Mouse (Mus musculus): ENCODE measurements around the gene Gm42791. TPM values are rescaled to one million over a fixed set of nuclear protein-coding genes. Genes with fewer than 3 reads are reported as not detected.

The Gm42791 gene
- polyA plus RNA-seq, 1 experiment from 2014 or later, result 3.6 TPM

DNA sequence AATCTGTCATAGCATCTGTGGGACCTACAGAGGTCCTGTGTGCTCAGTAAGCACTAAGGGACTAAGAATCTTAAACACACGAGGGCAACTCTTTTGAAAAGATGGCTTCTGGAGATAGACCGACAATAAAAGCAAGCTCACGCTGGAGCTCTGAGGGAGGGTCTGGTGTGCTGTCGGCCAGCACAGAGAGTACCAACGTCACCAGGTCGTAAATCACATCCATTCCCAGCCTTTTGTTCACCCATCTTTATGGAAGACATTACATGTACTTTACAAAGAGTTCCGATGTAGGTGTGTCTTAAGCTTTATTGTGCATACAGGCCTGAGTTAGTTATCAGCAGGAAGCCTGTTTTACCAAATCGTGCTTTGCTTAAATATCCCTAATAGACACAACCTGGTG lies 50.9 kb downstream of the Gm42791 start:
- Histone ChIP-seq H3K27me3 (replicated peaks) (no peaks in the 10 kb centered on the region), H3K4me1 (peaks cover 12% of the 10 kb centered on the region), H3K9ac (no peak overlapping the region), H3K4me3 (no peak overlapping the region), H3K36me3 (no peaks in the 10 kb centered on the region), H3K4me2 (replicated peaks) (peak overlapping the region; percentile 27), H3K9me3 (peaks cover 4% of the 10 kb centered on the region; the same call in 1 of the 2 replicates), H3K27ac (0 out of 2 replicates have a peak overlapping the region, but pooled peaks have one; percentile 15)
- ATAC-seq (ENCODE audit: low FRiP score, low read depth), result peak; percentile 81
- 14% methylated on average over 8 of the region's 8 CpGs for WGBS

DNA sequence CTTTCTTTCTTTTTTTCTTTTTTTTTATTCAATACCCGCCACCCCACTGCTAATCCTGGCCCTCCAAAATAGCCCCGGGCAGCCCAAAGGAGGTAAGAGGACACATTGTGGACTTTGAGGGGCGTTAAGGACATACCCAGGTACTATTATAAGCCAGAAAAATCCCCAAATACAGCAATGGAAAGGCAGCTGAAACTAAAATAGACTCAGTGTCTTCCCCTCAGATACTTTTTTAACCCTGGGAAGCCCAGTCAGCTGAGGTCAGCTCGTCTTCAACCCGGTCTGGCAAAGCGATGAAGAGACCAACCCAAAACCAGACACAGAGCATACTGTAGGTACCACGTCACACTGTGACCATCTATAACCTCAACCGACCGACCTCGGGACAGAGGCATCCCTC lies 51.5 kb downstream of the Gm42791 start:
- Histone ChIP-seq H3K36me3 (no peaks in the 10 kb centered on the region), H3K4me1 (peaks cover 12% of the 10 kb centered on the region), H3K27ac (no peak overlapping the region), H3K4me2 (replicated peaks) (peak overlapping the region; percentile 27), H3K9ac (no peak overlapping the region), H3K9me3 (peaks cover 4% of the 10 kb centered on the region; the same call in 1 of the 2 replicates), H3K27me3 (replicated peaks) (no peaks in the 10 kb centered on the region), H3K4me3 (no peak overlapping the region)
- WGBS, result 56% methylated on average over 10 of the region's 10 CpGs
- no peak for ATAC-seq (ENCODE audit: low FRiP score, low read depth)

DNA sequence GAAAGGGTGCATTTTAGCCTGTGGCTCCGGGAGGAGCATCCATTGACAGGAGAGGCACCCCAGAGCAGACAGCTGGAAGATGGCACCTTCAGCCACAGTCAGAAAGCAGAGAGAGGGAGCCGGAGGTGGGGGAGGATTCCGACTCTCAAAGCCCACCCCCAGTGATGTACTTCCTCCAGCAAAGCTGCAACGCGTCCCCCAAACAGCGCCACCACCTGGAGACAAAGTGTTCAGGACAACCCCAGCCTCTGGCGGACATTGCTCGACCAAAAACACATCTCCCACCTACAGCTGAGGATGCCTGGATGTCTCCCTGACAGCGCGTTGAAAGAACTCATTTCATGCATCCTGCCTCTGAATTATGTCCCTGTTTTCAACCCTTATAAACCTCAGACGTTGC lies 52.0 kb downstream of the Gm42791 start:
- H3K4me2 ChIP-seq (replicated peaks), result peak overlapping the region; percentile 27
- H3K4me1 ChIP-seq, result peaks cover 12% of the 10 kb centered on the region
- H3K9ac ChIP-seq, result no peak overlapping the region
- no peak overlapping the region for H3K4me3 ChIP-seq
- H3K27me3 ChIP-seq (replicated peaks), result no peaks in the 10 kb centered on the region
- peak; percentile 17; the same call in 1 of the 2 replicates for ATAC-seq (ENCODE audit: low FRiP score, low read depth)
- no peaks in the 10 kb centered on the region for H3K36me3 ChIP-seq
- peaks cover 4% of the 10 kb centered on the region; the same call in 1 of the 2 replicates for H3K9me3 ChIP-seq
- H3K27ac ChIP-seq, result no peak overlapping the region
- 60% methylated on average over 11 of the region's 11 CpGs for WGBS

DNA sequence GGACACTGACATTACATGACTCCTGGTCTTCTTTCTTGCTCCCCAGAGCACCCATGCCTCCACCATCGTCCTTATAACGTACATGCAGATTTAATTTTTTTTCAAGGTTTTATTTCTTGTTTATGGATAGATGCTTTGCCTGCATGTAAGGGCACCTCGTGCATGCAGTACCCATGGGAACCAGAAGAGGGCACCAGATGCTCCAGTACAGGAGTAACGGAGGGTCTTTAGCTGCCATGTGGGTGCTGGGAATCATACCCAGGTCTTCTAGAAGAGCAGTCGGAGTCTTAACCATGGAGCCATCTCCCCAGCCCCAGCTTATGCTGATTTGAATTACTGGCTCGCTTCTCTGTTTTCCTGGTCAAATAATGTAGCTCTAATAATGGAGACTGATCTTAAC lies 52.6 kb downstream of the Gm42791 start:
- no peak for ATAC-seq (ENCODE audit: low FRiP score, low read depth)
- H3K9ac ChIP-seq, result no peak overlapping the region

DNA sequence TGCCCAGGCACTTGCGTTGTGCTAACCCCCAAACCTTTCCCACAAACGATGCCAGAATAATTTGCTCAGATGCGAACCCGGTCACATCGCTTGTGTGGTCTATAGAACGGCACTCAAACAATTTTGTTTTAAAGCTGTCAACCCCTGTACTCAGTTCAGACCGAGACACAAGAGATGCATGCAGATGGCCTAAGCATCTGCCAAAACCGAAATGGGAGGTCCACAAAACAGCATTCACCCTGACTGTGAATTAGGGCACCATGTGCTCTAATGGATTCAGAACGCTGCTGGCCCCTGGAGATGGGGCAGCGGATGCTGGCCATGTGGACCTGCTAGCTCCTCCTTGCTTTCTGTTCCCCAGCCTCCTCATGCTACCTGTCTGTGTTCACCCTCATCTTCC lies 53.1 kb downstream of the Gm42791 start:
- H3K36me3 ChIP-seq, result no peaks in the 10 kb centered on the region
- no peak for ATAC-seq (ENCODE audit: low FRiP score, low read depth)
- WGBS, result 73% methylated on average over 10 of the region's 10 CpGs
- H3K9me3 ChIP-seq, result peaks cover 4% of the 10 kb centered on the region; the same call in 1 of the 2 replicates
- H3K4me2 ChIP-seq (replicated peaks), result no peak overlapping the region
- H3K27me3 ChIP-seq (replicated peaks), result no peaks in the 10 kb centered on the region
- H3K4me1 ChIP-seq, result peaks cover 12% of the 10 kb centered on the region
- H3K9ac ChIP-seq, result no peak overlapping the region
- no peak overlapping the region for H3K27ac ChIP-seq
- H3K4me3 ChIP-seq, result no peak overlapping the region

More for the DNA sequence above, 52.6 kb downstream of the Gm42791 start:
- Histone ChIP-seq H3K9me3 (peaks cover 4% of the 10 kb centered on the region; the same call in 1 of the 2 replicates), H3K27me3 (replicated peaks) (no peaks in the 10 kb centered on the region), H3K36me3 (no peaks in the 10 kb centered on the region), H3K4me2 (replicated peaks) (no peak overlapping the region), H3K27ac (no peak overlapping the region), H3K4me3 (no peak overlapping the region), H3K4me1 (peaks cover 12% of the 10 kb centered on the region)
- 94% methylated on average over 6 of the region's 6 CpGs for WGBS

DNA sequence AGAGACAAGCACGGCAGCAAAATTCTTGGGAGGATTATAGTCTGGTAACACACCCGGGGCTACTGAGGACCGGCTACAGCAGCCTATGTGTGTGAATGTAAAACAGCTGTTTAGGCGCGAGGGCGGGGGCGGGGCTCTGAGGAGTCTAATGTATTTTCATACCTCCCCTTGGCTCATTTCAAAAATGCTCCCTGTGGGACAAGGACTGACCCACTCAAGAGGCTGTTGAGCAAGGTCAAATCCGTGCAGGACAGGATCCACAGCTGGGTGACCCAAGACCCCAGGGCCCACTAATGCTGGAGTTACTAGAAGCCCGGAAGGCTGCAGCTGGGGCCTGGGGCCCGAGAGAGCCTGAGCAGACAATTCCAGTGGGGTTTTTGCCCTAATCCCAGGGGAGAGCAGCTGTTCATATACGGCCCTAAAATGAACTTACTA lies 55.0 kb downstream of the Gm42791 start:
- H3K4me1 ChIP-seq, result peaks cover 15% of the 10 kb centered on the region
- no peak overlapping the region for H3K4me3 ChIP-seq
- no peaks in the 10 kb centered on the region for H3K27me3 ChIP-seq (replicated peaks)
- H3K36me3 ChIP-seq, result no peaks in the 10 kb centered on the region
- ATAC-seq (ENCODE audit: low FRiP score, low read depth), result no peak
- H3K4me2 ChIP-seq (replicated peaks), result no peak overlapping the region
- no peak overlapping the region for H3K9ac ChIP-seq
- peaks cover 4% of the 10 kb centered on the region; the same call in 1 of the 2 replicates for H3K9me3 ChIP-seq
- H3K27ac ChIP-seq, result no peak overlapping the region
- WGBS, result 77% methylated on average over 11 of the region's 11 CpGs

DNA sequence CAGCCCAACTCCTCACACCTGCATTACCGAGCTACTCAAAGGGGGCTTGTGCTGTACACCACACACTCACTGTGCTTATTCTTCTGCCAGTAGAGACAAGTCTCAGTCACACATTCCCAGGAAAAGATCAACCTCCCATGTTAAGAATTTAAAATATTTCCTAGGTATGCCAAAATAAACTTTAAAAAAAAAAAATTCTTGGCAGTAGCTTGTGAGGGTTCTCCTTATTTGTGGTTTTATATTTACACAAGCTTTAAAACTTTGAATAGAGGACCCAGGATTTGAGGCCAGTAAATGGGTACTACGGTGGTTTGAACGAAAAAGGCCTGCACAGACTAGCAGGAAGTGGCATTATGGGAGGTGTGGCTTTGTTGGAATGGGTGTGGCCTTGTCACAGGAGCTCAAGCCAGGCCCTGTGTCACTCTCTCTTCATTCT lies 58.4 kb downstream of the Gm42791 start:
- Histone ChIP-seq H3K4me3 (no peak overlapping the region), H3K4me2 (replicated peaks) (no peak overlapping the region), H3K4me1 (peaks cover 8% of the 10 kb centered on the region; the same call in 1 of the 2 replicates), H3K9me3 (0 out of 2 replicates have a peak, but pooled peaks cover 3% of the 10 kb centered on the region), H3K27ac (no peak overlapping the region), H3K9ac (no peak overlapping the region), H3K36me3 (no peaks in the 10 kb centered on the region), H3K27me3 (replicated peaks) (no peaks in the 10 kb centered on the region)
- ATAC-seq (ENCODE audit: low FRiP score, low read depth), result no peak
- 96% methylated on average over 3 of the region's 3 CpGs for WGBS

DNA sequence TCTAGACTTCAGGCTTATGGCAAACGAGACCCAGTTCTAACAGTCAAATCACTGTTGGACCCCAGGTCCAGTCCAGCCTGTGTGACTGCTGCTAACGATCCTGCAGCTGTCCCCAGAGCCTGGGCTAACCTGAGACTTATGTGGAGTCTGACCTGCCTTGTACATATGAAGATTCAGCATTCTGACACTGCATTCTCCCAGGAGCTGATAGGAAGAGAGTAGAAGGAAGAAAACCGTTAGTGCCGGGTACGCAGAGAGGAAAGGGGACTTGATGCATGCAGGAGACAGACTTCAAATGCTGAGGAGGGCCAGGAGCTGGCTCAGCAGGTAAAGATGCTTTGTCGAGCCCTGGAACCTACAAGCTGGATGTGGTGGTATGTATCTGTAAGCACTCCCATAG lies 59.1 kb downstream of the Gm42791 start:
- H3K9ac ChIP-seq, result no peak overlapping the region
- H3K36me3 ChIP-seq, result no peaks in the 10 kb centered on the region
- no peak overlapping the region for H3K27ac ChIP-seq
- H3K9me3 ChIP-seq, result 0 out of 2 replicates have a peak, but pooled peaks cover 3% of the 10 kb centered on the region
- H3K4me1 ChIP-seq, result peaks cover 8% of the 10 kb centered on the region; the same call in 1 of the 2 replicates
- H3K4me3 ChIP-seq, result no peak overlapping the region
- 86% methylated on average over 6 of the region's 6 CpGs for WGBS
- no peak overlapping the region for H3K4me2 ChIP-seq (replicated peaks)
- H3K27me3 ChIP-seq (replicated peaks), result no peaks in the 10 kb centered on the region
- no peak for ATAC-seq (ENCODE audit: low FRiP score, low read depth)

DNA sequence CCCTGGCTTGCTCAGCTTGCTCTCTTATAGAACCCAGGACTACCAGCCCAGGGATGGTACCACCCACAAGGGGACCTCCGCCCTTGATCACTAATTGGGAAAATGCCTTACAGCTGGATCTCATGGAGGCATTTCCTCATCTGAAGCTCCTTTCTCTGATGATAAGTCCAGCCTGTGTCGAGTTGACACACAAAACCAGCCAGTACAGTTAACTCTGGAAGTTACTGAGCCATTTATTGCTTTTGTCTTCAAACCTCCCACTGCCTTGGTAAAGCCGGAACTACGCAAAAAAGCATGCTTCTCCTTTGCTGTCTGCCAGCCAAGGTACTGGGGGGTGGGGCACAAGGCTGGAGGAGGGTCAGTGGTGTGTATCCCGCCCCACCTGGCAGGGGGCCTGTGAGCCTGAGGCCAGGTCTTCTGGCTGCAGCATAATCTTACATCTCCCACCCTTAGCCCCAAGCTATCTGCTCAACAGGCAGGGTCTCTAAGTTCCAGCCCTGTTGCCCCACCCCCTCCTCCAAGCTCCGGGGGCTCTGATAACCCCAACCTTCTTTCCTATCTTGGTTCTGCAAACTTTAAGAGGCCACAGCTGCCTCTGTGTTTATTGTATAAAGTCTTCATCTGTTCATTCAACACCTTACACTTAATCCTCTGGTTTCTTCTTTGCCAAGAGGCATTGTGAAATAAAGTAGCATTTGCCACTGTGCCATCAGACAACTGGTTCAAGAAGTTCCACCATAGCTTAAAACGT lies 59.7 kb downstream of the Gm42791 start:
- peaks cover 8% of the 10 kb centered on the region; the same call in 1 of the 2 replicates for H3K4me1 ChIP-seq
- no peaks in the 10 kb centered on the region for H3K27me3 ChIP-seq (replicated peaks)
- 0 out of 2 replicates have a peak, but pooled peaks cover 3% of the 10 kb centered on the region for H3K9me3 ChIP-seq
- no peak overlapping the region for H3K4me3 ChIP-seq
- no peak overlapping the region for H3K4me2 ChIP-seq (replicated peaks)
- WGBS, result 45% methylated on average over 7 of the region's 7 CpGs
- ATAC-seq (ENCODE audit: low FRiP score, low read depth), result no peak
- H3K36me3 ChIP-seq, result no peaks in the 10 kb centered on the region
- H3K9ac ChIP-seq, result no peak overlapping the region
- H3K27ac ChIP-seq, result no peak overlapping the region

DNA sequence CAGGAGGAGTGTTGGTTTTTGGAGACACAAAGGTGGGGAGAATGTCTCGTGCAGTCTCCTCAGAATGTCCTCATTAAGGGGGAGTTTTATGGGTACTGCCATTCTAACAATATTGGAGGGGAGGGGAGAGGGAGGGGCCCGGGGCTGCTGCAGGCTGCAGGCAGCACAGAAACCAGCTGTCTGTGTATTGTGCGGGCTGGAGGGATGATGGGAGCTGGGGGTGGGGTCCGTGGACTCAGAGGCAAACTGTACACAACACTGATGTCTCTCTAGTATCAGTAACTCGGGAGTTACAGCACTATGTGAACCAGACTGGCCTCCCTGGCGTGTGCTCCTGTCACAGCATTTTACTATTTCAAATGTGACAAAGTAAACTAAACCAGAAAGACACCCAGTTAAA lies 60.5 kb downstream of the Gm42791 start:
- no peaks in the 10 kb centered on the region for H3K36me3 ChIP-seq
- peak; percentile 84 for ATAC-seq (ENCODE audit: low FRiP score, low read depth)
- 18% methylated on average over 6 of the region's 6 CpGs for WGBS

DNA sequence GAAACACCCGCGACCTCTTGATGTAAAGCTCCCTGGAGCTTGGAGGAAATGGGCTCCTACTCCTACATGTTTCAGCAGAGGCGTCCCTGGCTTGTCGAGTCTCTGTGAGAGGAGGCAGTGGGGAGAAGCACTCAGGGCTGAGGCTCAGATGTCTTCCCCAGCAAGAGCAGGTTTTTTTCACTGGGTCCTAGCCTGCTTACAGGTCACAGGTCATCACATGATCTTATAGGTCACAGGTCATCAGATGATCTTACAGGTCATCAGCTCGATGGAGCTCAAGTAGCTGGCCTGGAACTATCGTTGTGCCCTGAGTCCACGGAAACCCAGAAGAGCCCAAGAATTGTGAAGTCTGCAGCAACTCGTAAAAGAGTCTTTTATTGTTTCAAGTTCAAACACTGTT lies 61.2 kb downstream of the Gm42791 start:
- no peak overlapping the region for H3K9ac ChIP-seq
- no peak overlapping the region for H3K4me3 ChIP-seq
- H3K36me3 ChIP-seq, result no peaks in the 10 kb centered on the region
- no peak overlapping the region for H3K27ac ChIP-seq
- no peak overlapping the region for H3K4me2 ChIP-seq (replicated peaks)
- no peaks in the 10 kb centered on the region for H3K27me3 ChIP-seq (replicated peaks)
- 0 out of 2 replicates have a peak, but pooled peaks cover 3% of the 10 kb centered on the region for H3K9me3 ChIP-seq
- H3K4me1 ChIP-seq, result peaks cover 13% of the 10 kb centered on the region
- WGBS, result 39% methylated on average over 8 of the region's 8 CpGs
- ATAC-seq (ENCODE audit: low FRiP score, low read depth), result no peak

More for the DNA sequence above, 60.5 kb downstream of the Gm42791 start:
- H3K27ac ChIP-seq, result no peak overlapping the region
- H3K4me2 ChIP-seq (replicated peaks), result 0 out of 2 replicates have a peak overlapping the region, but pooled peaks have one; percentile 17
- H3K4me3 ChIP-seq, result no peak overlapping the region
- 0 out of 2 replicates have a peak, but pooled peaks cover 3% of the 10 kb centered on the region for H3K9me3 ChIP-seq
- no peak overlapping the region for H3K9ac ChIP-seq
- no peaks in the 10 kb centered on the region for H3K27me3 ChIP-seq (replicated peaks)
- H3K4me1 ChIP-seq, result peaks cover 8% of the 10 kb centered on the region

DNA sequence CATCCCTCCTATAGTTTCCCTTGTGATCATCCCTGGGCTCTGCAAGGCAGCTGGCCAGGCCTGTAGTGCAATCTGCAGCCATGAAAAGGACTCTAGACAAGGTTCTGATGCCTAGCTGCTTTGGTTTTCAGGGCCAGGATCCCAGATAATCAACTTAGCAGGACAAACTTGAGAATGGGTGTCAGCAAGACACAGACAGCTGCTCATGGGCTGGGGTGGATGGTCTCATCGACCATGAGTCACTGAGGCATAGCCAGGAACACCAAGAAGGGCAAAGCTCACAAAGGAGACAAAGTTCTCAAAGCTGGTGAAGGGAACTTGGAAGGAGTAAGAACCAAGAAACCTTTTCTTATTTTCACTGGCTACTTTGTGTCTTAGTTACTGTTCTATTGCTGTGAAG lies 63.6 kb downstream of the Gm42791 start:
- ATAC-seq (ENCODE audit: low FRiP score, low read depth), result no peak
- no peak overlapping the region for H3K4me3 ChIP-seq
- no peak overlapping the region for H3K4me2 ChIP-seq (replicated peaks)
- H3K27me3 ChIP-seq (replicated peaks), result no peaks in the 10 kb centered on the region
- peaks cover 13% of the 10 kb centered on the region for H3K4me1 ChIP-seq
- 93% methylated on average over 1 of the region's 1 CpGs for WGBS
- 0 out of 2 replicates have a peak, but pooled peaks cover 3% of the 10 kb centered on the region for H3K9me3 ChIP-seq
- peaks cover under 1% of the 10 kb centered on the region; the same call in 1 of the 2 replicates for H3K36me3 ChIP-seq
- no peak overlapping the region for H3K9ac ChIP-seq
- H3K27ac ChIP-seq, result no peak overlapping the region
